In the genomic region with DNA sequence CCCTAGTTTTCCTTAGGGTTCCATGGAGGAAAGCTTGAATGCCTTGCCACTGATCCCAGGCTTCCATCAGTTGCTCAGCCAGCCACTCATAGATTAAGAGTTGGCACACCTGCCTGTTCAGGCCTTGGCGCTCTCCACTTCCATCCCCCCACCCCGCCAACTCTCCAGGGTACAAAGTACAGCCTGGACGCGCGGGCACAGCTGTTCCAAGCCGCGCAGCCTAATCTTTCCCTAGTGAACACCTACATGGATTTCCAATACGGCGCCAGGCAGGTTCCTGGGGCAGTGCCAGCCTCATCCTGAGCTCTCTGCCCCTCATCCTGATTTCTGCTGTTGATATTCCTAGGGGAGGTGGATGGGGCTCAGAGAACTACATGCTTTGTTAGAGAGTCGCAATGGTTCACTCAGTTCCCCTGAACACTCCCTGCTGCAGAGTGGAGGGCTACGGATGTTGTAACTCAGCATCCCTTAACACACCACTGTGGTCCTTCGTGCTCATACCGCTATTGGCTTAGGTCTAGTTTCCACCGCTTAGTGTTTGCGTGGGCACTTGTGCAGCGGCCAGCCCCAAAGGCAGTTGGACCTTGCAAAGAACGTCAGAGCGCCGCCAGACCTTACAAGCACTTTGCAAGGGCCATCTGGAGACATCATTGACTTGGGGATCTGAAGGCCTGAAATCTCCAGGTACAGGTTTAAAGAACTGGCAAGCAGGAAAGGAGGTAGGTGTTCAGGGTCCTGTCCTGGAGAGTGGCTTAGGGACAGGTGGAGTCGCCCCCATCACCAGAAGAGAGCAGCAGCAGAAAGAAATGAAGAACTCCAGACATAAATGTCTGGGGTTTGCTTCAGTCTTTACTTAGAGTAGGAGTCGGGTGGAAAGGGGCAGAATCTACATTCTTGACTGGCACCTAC, we compare ENCODE assay signal across 10 mouse cellular contexts. TPM values are rescaled to one million over a fixed set of nuclear protein-coding genes. Genes with fewer than 3 reads are reported as not detected.
DNase-seq lines count a peak whose midpoint lies in the region; ATAC-seq and TF ChIP-seq lines count a peak whose summit lies in the region.
"Had no signal": no experiment of that assay in that cellular context is flagged by ENCODE, and none has a peak within 500 bp of the region (broad histone marks: within the 10 kb centered on the region; RNA-seq: fewer than 3 reads in every experiment).

A gene (plus strand): TSS at position 610 of the 909 bp plus-strand sequence.

- H3K9ac ChIP-seq in heart, embryonic 12.5 days = no peak within 1 kb of the TSS
- peak within 1 kb of the TSS; percentile 41 for H3K9ac ChIP-seq in embryonic facial prominence, embryonic 11.5 days (replicated peaks; ENCODE audit: low read length)
- no peak within 1 kb of the TSS for H3K9ac ChIP-seq in liver, embryonic 12.5 days
- no peak within 1 kb of the TSS for H3K9ac ChIP-seq in stomach, embryonic 14.5 days (replicated peaks; ENCODE audit: low read depth, low read length)

- H3K4me2 ChIP-seq in heart, embryonic 12.5 days = peak within 1 kb of the TSS; percentile 91
- H3K4me2 ChIP-seq in embryonic facial prominence, embryonic 11.5 days (ENCODE audit: low read depth, low read length) = peak within 1 kb of the TSS; percentile 93
- H3K4me2 ChIP-seq in liver, embryonic 12.5 days = peak within 1 kb of the TSS; percentile 53
- H3K4me2 ChIP-seq in stomach, embryonic 14.5 days (replicated peaks; ENCODE audit: low read depth, low read length) = peak within 1 kb of the TSS; percentile 77

- WGBS in heart, embryonic 12.5 days = 17% methylated on average over 21 of the region's 21 CpGs
- WGBS in embryonic facial prominence, embryonic 11.5 days = 13% methylated on average over 21 of the region's 21 CpGs
- 39% methylated on average over 21 of the region's 21 CpGs for WGBS in kidney, adult 2 months
- WGBS in liver, embryonic 12.5 days (ENCODE audit: insufficient replicate concordance) = 18% methylated on average over 21 of the region's 21 CpGs
- WGBS in stomach, embryonic 14.5 days = 18% methylated on average over 21 of the region's 21 CpGs

- H3K36me3 ChIP-seq in heart, embryonic 12.5 days = no peaks in the 10 kb centered on the region
- no peaks in the 10 kb centered on the region for H3K36me3 ChIP-seq in embryonic facial prominence, embryonic 11.5 days (replicated peaks; ENCODE audit: control insufficient read depth, insufficient read depth, low read depth, low read length)
- no peaks in the 10 kb centered on the region for H3K36me3 ChIP-seq in kidney, adult 2 months (ENCODE audit: control insufficient read depth, insufficient read depth, low read length)
- no peaks in the 10 kb centered on the region for H3K36me3 ChIP-seq in liver, embryonic 12.5 days
- no peaks in the 10 kb centered on the region for H3K36me3 ChIP-seq in stomach, embryonic 14.5 days (ENCODE audit: control insufficient read depth, insufficient read depth, low read length)

- no peaks in the 10 kb centered on the region for H3K9me3 ChIP-seq in heart, embryonic 12.5 days (replicated peaks)
- no peaks in the 10 kb centered on the region for H3K9me3 ChIP-seq in embryonic facial prominence, embryonic 11.5 days (replicated peaks; ENCODE audit: control insufficient read depth, low read length)
- H3K9me3 ChIP-seq in liver, embryonic 12.5 days (replicated peaks) = no peaks in the 10 kb centered on the region
- no peaks in the 10 kb centered on the region for H3K9me3 ChIP-seq in stomach, embryonic 14.5 days (ENCODE audit: control insufficient read depth, low read depth, low read length)

- ATAC-seq in heart, embryonic 12.5 days (ENCODE audit: insufficient number of reproducible peaks, low FRiP score) = no peak
- no peak for ATAC-seq in embryonic facial prominence, embryonic 11.5 days (replicated peaks; ENCODE audit: insufficient number of reproducible peaks, low FRiP score, low TSS enrichment, low read depth)
- no peak for ATAC-seq in liver, embryonic 12.5 days
- ATAC-seq in stomach, embryonic 14.5 days (ENCODE audit: insufficient number of reproducible peaks, insufficient read depth, low FRiP score, low read depth) = no peak
- no peak for ATAC-seq in inflammation-experienced regulatory T-cells, adult 6 months

- peaks cover 35% of the 10 kb centered on the region for H3K27me3 ChIP-seq in heart, embryonic 12.5 days (replicated peaks)
- peaks cover 29% of the 10 kb centered on the region for H3K27me3 ChIP-seq in embryonic facial prominence, embryonic 11.5 days (ENCODE audit: control insufficient read depth, insufficient read depth, low read length)
- H3K27me3 ChIP-seq in kidney, adult 2 months (replicated peaks; ENCODE audit: control insufficient read depth, insufficient read depth, low read length) = peaks cover 4% of the 10 kb centered on the region; the same call in 1 of the 2 replicates
- H3K27me3 ChIP-seq in liver, embryonic 12.5 days (replicated peaks) = peaks cover 43% of the 10 kb centered on the region
- peaks cover 25% of the 10 kb centered on the region for H3K27me3 ChIP-seq in stomach, embryonic 14.5 days (ENCODE audit: control insufficient read depth, insufficient read depth, low read length)
- H3K27me3 ChIP-seq: CH12.LX had no signal

- no peak for DNase-seq in heart, adult 18-20 months
- DNase-seq in embryonic facial prominence, embryonic 11.5 days (ENCODE audit: low spot score) = no peak
- DNase-seq in kidney, adult 2 months = peak; percentile 41
- no peak for DNase-seq in urinary bladder, postnatal 36 days (ENCODE audit: low spot score in 2 of 2)

- H3K4me3 ChIP-seq in heart, embryonic 12.5 days = peak within 1 kb of the TSS; percentile 54
- H3K4me3 ChIP-seq in embryonic facial prominence, embryonic 11.5 days (ENCODE audit: low read depth, low read length) = peak within 1 kb of the TSS; percentile 40
- peak within 1 kb of the TSS; percentile 53; the same call in 1 of the 2 replicates for H3K4me3 ChIP-seq in kidney, adult 2 months (ENCODE audit: insufficient read depth, low read depth, low read length)
- H3K4me3 ChIP-seq in liver, embryonic 12.5 days = peak within 1 kb of the TSS; percentile 34
- peak within 1 kb of the TSS; percentile 39 for H3K4me3 ChIP-seq in stomach, embryonic 14.5 days (ENCODE audit: low read depth, low read length)

- H3K4me1 ChIP-seq in heart, embryonic 12.5 days (replicated peaks) = peaks cover 33% of the 10 kb centered on the region
- H3K4me1 ChIP-seq in embryonic facial prominence, embryonic 11.5 days (ENCODE audit: control insufficient read depth, insufficient read depth, low read length) = peaks cover 4% of the 10 kb centered on the region
- no peaks in the 10 kb centered on the region for H3K4me1 ChIP-seq in kidney, adult 2 months (ENCODE audit: control insufficient read depth, insufficient read depth, low read length)
- H3K4me1 ChIP-seq in liver, embryonic 12.5 days = peaks cover 9% of the 10 kb centered on the region; the same call in 1 of the 2 replicates
- peaks cover 12% of the 10 kb centered on the region for H3K4me1 ChIP-seq in stomach, embryonic 14.5 days (ENCODE audit: control insufficient read depth, insufficient read depth, low read length)

- TF ChIP-seq CTCF in kidney, adult 2 months (conservative IDR thresholded peaks at IDR 0.05; ENCODE audit: insufficient read depth, insufficient read length, low read depth, low read length) = no peak

- no peak within 1 kb of the TSS for H3K27ac ChIP-seq in heart, embryonic 12.5 days (ENCODE audit: poor library complexity, severe bottlenecking)
- H3K27ac ChIP-seq in embryonic facial prominence, embryonic 11.5 days (replicated peaks; ENCODE audit: low read depth, low read length) = no peak within 1 kb of the TSS
- H3K27ac ChIP-seq in kidney, adult 2 months (ENCODE audit: insufficient read depth, low read depth, low read length) = no peak within 1 kb of the TSS
- no peak within 1 kb of the TSS for H3K27ac ChIP-seq in liver, embryonic 12.5 days
- no peak within 1 kb of the TSS for H3K27ac ChIP-seq in stomach, embryonic 14.5 days (ENCODE audit: low read length)

- TF ChIP-seq POLR2A in kidney, adult 2 months (IDR thresholded peaks at IDR 0.05; ENCODE audit: low read depth, low read length) = no peak

RNA-seq across cellular contexts. Expression of the gene that starts here (rescaled TPM):
- 0.17 and 0.24 TPM in 2 replicates for polyA plus RNA-seq in heart, embryonic 12.5 days (2016; fragmentation: Nextera tagmentation; extraction: Ambion mirVana)
- not detected for total RNA-seq in heart, adult 18-20 months (2021)
- polyA plus RNA-seq in embryonic facial prominence, embryonic 11.5 days (2014; fragmentation: Nextera tagmentation; extraction: Ambion mirVana) = 1.6 and 1.7 TPM in 2 replicates
- polyA plus RNA-seq in kidney, adult 2 months (2012; rRNA removed) = 0.14 and 0.20 TPM in 2 replicates
- not detected in 2 replicates for polyA plus RNA-seq in liver, embryonic 12.5 days (2016; fragmentation: Nextera tagmentation; extraction: Ambion mirVana)
- 1.5 TPM in 2 replicates for polyA plus RNA-seq in stomach, embryonic 14.5 days (2014; fragmentation: Nextera tagmentation; extraction: Ambion mirVana)
- not detected for polyA plus RNA-seq in inflammation-experienced regulatory T-cells, adult 6 months (2017; shearing (Covaris generic))
- total RNA-seq: CH12.LX; hematopoietic stem cell, adult 5-6 weeks had no signal

Comparison
In these comparisons a context has a peak if more than half of its experiments do, and no peak if none do; other contexts are left out.
1. Peak in DNase-seq and H3K4me3 ChIP-seq in kidney, adult 2 months; RNA of the gene not detected or under 1 TPM.